Mouse (Mus musculus): ENCODE results near the gene Fbn1.

- no peak for TF ChIP-seq CTCF (IDR thresholded peaks at IDR 0.05; ENCODE audit: low read depth)
- TF ChIP-seq EP300 (optimal IDR thresholded peaks at IDR 0.05): no peak
These were observed 91.1 kb downstream of the Fbn1 start for GRCm38 (mm10) chr2:125416541-125417245.

Data from stomach, postnatal 0 days (tissue).